Mouse (Mus musculus) MEL-GATA-1-ER (cell line): ENCODE data around the gene Eid2b.

Experiments
- DNase-seq: peaks from one replicate; pipeline ENCODE4 v3.0.0-alpha.2; 2012; ENCODE audit warnings: low read depth; ENCODE audit errors: extremely low read depth

Eid2b gene

GRCm38 (mm10) chr7:28301616-28302433 is 24.3 kb downstream of the Eid2b start, which contains the start of gene Dll3:
TSS of gene Dll3 (minus strand) at chr7:28302238.
- DNase-seq: no peak

- DNase-seq: no peak
These were observed 28.1 kb downstream of the Eid2b start for GRCm38 (mm10) chr7:28305641-28306040.

GRCm38 (mm10) chr7:28306216-28306615 is 28.7 kb downstream of the Eid2b start:
- no peak for DNase-seq

GRCm38 (mm10) chr7:28309737-28310136 is 32.2 kb downstream of the Eid2b start:
- DNase-seq: no peak

- DNase-seq: peak; percentile 12
These were observed 33.8 kb downstream of the Eid2b start for GRCm38 (mm10) chr7:28311151-28311925.

GRCm38 (mm10) chr7:28311926-28312543 is 34.5 kb downstream of the Eid2b start, which contains the start of gene Timm50:
TSS of gene Timm50 (minus strand) at chr7:28312072.
- peak; percentile 94 for DNase-seq

- no peak for DNase-seq
These were observed 40.5 kb downstream of the Eid2b start for GRCm38 (mm10) chr7:28318036-28318435.

- DNase-seq: no peak
These were observed 41.2 kb downstream of the Eid2b start for GRCm38 (mm10) chr7:28318714-28319113.

GRCm38 (mm10) chr7:28321974-28322720 is 44.6 kb downstream of the Eid2b start:
- DNase-seq: peak; percentile 20

GRCm38 (mm10) chr7:28325293-28325692 is 47.8 kb downstream of the Eid2b start:
- DNase-seq: peak; percentile 29

GRCm38 (mm10) chr7:28326457-28326856 is 48.9 kb downstream of the Eid2b start:
- DNase-seq: no peak

GRCm38 (mm10) chr7:28328260-28328659 is 50.7 kb downstream of the Eid2b start:
- no peak for DNase-seq
